Mouse (Mus musculus): Measurements from ENCODE around the gene Pdcd10. TPM values are rescaled to one million over a fixed set of nuclear protein-coding genes. Genes with fewer than 3 reads are reported as not detected.
A peak's percentile ranks its signal among the peaks of the same experiment; 100 is the strongest.

The Pdcd10 gene
- polyA plus RNA-seq, 1 experiment from 2014 or later: 54.4 TPM

DNA sequence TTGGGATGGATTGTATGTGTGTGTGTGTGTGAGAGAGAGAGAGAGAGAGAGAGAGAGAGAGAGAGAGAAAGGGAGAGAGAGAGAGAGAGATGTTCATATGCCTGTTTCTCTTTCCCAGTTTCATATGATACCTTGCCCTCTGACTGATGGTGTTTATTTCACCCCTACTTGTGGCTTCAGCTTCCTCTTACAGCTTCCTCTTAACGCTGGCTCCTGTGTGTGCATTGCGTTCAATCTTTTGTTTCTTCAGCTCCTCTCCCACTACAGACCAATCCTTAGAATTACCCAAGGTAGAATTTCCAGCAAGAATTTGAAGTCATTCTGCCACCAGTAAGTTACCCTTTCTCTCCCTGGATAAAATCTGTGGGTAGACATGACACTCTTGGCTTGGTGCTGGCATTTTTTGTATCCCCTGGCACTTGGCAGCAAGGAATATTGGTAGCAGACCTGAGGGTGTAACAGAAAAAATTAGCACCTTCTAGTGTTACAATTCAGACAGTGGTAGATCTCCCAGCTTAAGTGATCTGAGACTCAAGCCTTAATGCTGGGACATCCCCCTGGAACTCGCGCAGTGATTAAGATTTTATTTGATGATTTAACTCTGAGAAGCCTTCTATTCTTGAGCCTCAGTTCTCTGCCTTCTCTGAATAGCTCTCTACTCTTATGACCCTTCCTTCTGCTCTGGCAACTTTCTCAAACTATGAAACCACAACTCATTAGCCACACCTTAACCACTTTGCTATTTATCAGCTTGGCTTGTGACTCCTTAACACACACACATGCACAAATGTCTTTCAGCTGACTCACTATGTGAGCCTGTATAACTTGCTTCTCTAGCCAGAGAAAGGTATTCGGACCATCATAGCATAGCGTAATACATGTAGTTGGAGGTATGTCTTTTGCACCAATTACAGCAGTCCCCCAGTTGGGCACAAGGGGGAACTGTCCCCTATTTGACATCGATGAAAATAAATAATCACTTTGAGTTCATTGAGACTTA is 57.4 kb downstream of the Pdcd10 start:
- no peaks in the 10 kb centered on the region for H3K4me1 ChIP-seq (ENCODE audit: insufficient read depth)
- ATAC-seq: no peak
- H3K27me3 ChIP-seq (ENCODE audit: insufficient read depth, low read length): no peaks in the 10 kb centered on the region
- H3K9ac ChIP-seq (replicated peaks): no peak overlapping the region
- no peaks in the 10 kb centered on the region for H3K36me3 ChIP-seq (replicated peaks; ENCODE audit: insufficient read depth, low read length)
- H3K4me3 ChIP-seq (ENCODE audit: low read depth, low read length): no peak overlapping the region
- DNase-seq: no peak
- no peak overlapping the region for H3K27ac ChIP-seq (ENCODE audit: low read depth)
- 58% methylated on average over 7 of the region's 7 CpGs for WGBS (ENCODE audit: insufficient replicate concordance)
- H3K9me3 ChIP-seq (ENCODE audit: low read length): no peaks in the 10 kb centered on the region
- TF ChIP-seq EP300 (IDR thresholded peaks at IDR 0.05; ENCODE audit: low read depth) (no peak), CTCF (IDR thresholded peaks at IDR 0.05; ENCODE audit: low read depth) (no peak)
- H3K4me2 ChIP-seq (ENCODE audit: low read depth, low read length): no peak overlapping the region

DNA sequence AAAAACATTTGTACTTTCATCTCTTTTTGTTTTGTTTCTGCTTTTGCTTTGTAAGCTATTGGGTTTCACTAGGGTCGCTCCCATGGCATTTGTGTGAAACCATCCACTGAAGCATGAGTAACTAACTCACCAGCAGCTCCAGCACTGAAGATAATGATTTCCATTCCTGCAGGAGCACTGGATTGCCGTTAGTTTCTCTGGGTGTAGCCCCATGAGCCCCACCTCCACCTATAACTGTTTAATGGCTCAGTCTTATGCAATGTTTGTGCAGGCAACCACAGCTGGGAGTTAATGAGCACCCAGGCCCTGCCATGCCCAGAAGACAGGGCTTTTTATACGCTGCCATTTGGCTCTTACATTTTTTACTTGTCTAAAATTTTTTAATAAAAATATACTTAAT is 63.7 kb downstream of the Pdcd10 start:
- no peak for TF ChIP-seq CTCF (IDR thresholded peaks at IDR 0.05; ENCODE audit: low read depth)
- no peak for TF ChIP-seq EP300 (IDR thresholded peaks at IDR 0.05; ENCODE audit: low read depth)
- DNase-seq: peak; percentile 28
- Histone ChIP-seq H3K9me3 (ENCODE audit: low read length) (no peaks in the 10 kb centered on the region), H3K9ac (replicated peaks) (no peak overlapping the region), H3K4me3 (ENCODE audit: low read depth, low read length) (no peak overlapping the region), H3K27me3 (ENCODE audit: insufficient read depth, low read length) (no peaks in the 10 kb centered on the region), H3K27ac (ENCODE audit: low read depth) (no peak overlapping the region), H3K4me1 (ENCODE audit: insufficient read depth) (no peaks in the 10 kb centered on the region), H3K36me3 (replicated peaks; ENCODE audit: insufficient read depth, low read length) (no peaks in the 10 kb centered on the region), H3K4me2 (ENCODE audit: low read depth, low read length) (no peak overlapping the region)
- ATAC-seq: peak; percentile 85
- 53% methylated on average over 3 of the region's 3 CpGs for WGBS (ENCODE audit: insufficient replicate concordance)

DNA sequence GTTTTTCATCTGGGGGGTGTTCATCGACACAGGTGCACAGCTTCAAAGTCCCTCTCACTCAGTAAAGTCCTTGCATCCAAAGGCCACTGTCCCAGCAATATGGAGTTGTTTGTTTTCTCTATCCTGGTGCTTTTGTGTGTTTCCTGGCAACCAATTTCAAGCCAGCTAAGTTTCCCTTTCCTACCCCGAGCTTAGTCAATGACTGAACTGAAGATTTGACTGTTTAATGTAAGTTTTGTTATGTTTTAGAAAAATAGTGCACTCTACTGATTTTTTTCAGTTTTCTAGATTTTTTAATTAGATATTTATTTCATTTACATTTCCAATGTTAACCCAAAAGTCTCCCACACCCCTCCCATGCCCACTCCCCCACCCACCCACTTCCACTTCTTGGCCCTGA is 74.6 kb downstream of the Pdcd10 start, which contains the start of gene Wdr49:
Gene Wdr49, minus strand, starts transcription at position 101 of the 400 bp plus-strand sequence.
- WGBS (ENCODE audit: insufficient replicate concordance): 49% methylated on average over 2 of the region's 2 CpGs
- Histone ChIP-seq H3K36me3 (replicated peaks; ENCODE audit: insufficient read depth, low read length) (no peaks in the 10 kb centered on the region), H3K27me3 (ENCODE audit: insufficient read depth, low read length) (no peaks in the 10 kb centered on the region), H3K4me3 (ENCODE audit: low read depth, low read length) (no peak within 1 kb of the TSS), H3K9me3 (ENCODE audit: low read length) (no peaks in the 10 kb centered on the region), H3K4me2 (ENCODE audit: low read depth, low read length) (no peak within 1 kb of the TSS), H3K27ac (ENCODE audit: low read depth) (no peak within 1 kb of the TSS), H3K4me1 (ENCODE audit: insufficient read depth) (no peaks in the 10 kb centered on the region), H3K9ac (replicated peaks) (no peak within 1 kb of the TSS)
- DNase-seq: no peak
- TF ChIP-seq CTCF (IDR thresholded peaks at IDR 0.05; ENCODE audit: low read depth): no peak
- no peak for TF ChIP-seq EP300 (IDR thresholded peaks at IDR 0.05; ENCODE audit: low read depth)
- ATAC-seq: no peak

DNA sequence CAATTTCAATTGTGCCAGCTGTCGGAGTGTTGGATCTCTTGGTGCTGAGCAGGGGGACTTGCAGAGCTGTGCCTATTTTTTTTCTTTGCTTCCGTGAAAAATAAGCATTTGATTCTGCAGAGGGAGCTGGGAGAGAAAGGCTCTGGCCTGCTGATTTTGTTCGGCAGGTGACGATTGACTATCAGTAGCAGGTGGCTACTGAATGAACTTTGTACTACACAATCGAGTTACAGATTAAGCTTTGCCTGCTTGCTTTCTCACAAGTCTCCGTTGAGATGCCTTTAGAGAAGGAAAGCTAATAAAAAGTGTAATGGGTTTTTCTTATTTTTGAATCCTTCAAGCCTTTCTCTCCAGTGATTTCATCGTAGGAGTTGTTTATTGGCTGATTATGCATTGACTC is 81.5 kb downstream of the Pdcd10 start:
- DNase-seq: no peak
- 49% methylated on average over 7 of the region's 7 CpGs for WGBS (ENCODE audit: insufficient replicate concordance)
- Histone ChIP-seq H3K4me3 (ENCODE audit: low read depth, low read length) (no peak overlapping the region), H3K27me3 (ENCODE audit: insufficient read depth, low read length) (no peaks in the 10 kb centered on the region), H3K36me3 (replicated peaks; ENCODE audit: insufficient read depth, low read length) (no peaks in the 10 kb centered on the region), H3K4me1 (ENCODE audit: insufficient read depth) (no peaks in the 10 kb centered on the region), H3K9me3 (ENCODE audit: low read length) (no peaks in the 10 kb centered on the region), H3K27ac (ENCODE audit: low read depth) (no peak overlapping the region), H3K4me2 (ENCODE audit: low read depth, low read length) (no peak overlapping the region), H3K9ac (replicated peaks) (no peak overlapping the region)
- ATAC-seq: no peak
- no peak for TF ChIP-seq CTCF (IDR thresholded peaks at IDR 0.05; ENCODE audit: low read depth)
- no peak for TF ChIP-seq EP300 (IDR thresholded peaks at IDR 0.05; ENCODE audit: low read depth)

DNA sequence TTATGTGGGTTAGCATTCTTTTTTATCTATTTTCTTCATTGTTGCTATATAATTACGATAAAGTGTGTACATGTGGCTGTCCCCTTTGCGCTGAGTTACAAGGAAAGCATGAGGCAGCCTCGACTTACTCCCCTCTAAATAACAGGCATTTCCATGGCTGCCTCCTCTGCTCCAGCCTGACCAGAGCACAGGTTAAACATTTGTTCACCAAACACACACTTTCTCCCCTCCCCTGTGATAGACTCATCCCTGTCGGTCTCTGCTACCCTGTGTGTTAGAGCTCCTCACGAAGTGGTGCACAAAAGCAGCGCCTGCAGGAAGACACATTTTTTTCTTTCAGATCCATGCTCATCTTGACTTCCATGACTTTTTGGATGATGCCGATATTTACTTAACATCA is 82.0 kb downstream of the Pdcd10 start:
- DNase-seq: no peak
- no peak for ATAC-seq
- H3K9me3 ChIP-seq (ENCODE audit: low read length): no peaks in the 10 kb centered on the region
- H3K36me3 ChIP-seq (replicated peaks; ENCODE audit: insufficient read depth, low read length): no peaks in the 10 kb centered on the region
- no peak overlapping the region for H3K4me3 ChIP-seq (ENCODE audit: low read depth, low read length)
- H3K4me1 ChIP-seq (ENCODE audit: insufficient read depth): no peaks in the 10 kb centered on the region
- 70% methylated on average over 7 of the region's 7 CpGs for WGBS (ENCODE audit: insufficient replicate concordance)
- H3K27ac ChIP-seq (ENCODE audit: low read depth): no peak overlapping the region
- no peaks in the 10 kb centered on the region for H3K27me3 ChIP-seq (ENCODE audit: insufficient read depth, low read length)
- no peak for TF ChIP-seq EP300 (IDR thresholded peaks at IDR 0.05; ENCODE audit: low read depth)
- TF ChIP-seq CTCF (IDR thresholded peaks at IDR 0.05; ENCODE audit: low read depth): no peak
- no peak overlapping the region for H3K9ac ChIP-seq (replicated peaks)
- H3K4me2 ChIP-seq (ENCODE audit: low read depth, low read length): no peak overlapping the region

DNA sequence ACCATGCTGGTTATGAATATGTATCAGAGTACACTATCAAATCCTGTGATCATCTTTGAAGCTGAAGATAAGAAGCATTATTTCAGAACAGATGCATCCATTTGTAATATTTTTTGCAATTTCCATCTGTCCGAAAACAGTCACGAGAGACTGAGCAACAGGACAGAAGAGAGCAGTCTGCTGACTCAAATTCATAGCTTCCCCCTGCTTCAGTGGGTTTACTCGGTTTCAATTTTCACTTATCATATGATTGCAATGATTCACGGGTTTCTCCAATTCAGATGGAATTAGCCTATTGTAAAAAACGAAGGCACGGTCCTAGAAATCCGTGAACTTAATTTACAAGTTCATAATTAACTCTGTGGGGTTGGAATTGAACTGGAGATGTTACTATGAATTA is 88.5 kb downstream of the Pdcd10 start:
- Histone ChIP-seq H3K4me3 (ENCODE audit: low read depth, low read length) (no peak overlapping the region), H3K4me1 (ENCODE audit: insufficient read depth) (no peaks in the 10 kb centered on the region), H3K27ac (ENCODE audit: low read depth) (no peak overlapping the region), H3K4me2 (ENCODE audit: low read depth, low read length) (no peak overlapping the region), H3K9ac (replicated peaks) (no peak overlapping the region), H3K9me3 (ENCODE audit: low read length) (no peaks in the 10 kb centered on the region), H3K36me3 (replicated peaks; ENCODE audit: insufficient read depth, low read length) (no peaks in the 10 kb centered on the region), H3K27me3 (ENCODE audit: insufficient read depth, low read length) (no peaks in the 10 kb centered on the region)
- DNase-seq (no peak), ATAC-seq (no peak)
- 75% methylated on average over 7 of the region's 7 CpGs for whole genome bisulfite sequencing (ENCODE audit: insufficient replicate concordance)
- no peak for TF ChIP-seq EP300 (IDR thresholded peaks at IDR 0.05; ENCODE audit: low read depth)
- TF ChIP-seq CTCF (IDR thresholded peaks at IDR 0.05; ENCODE audit: low read depth): no peak

Other genes starting within 250 kb of the Pdcd10 start
- gene Wdr49, start 74.7 kb downstream of the Pdcd10 start, polyA plus RNA-seq (2015; fragmentation: Nextera tagmentation; extraction: Ambion mirVana): not detected in 2 replicates
- 0.15 and 0.45 TPM in 2 replicates for gene Serpini1, start 691 bp upstream of the Pdcd10 start, polyA plus RNA-seq (2015; fragmentation: Nextera tagmentation; extraction: Ambion mirVana)
- gene Gm29133, start 191.3 kb upstream of the Pdcd10 start, polyA plus RNA-seq (2015; fragmentation: Nextera tagmentation; extraction: Ambion mirVana): not detected in 2 replicates

Data from liver, postnatal 0 days (tissue).